Mouse (Mus musculus) cerebellum, adult 2 months (tissue): ENCODE results near the gene Mrs2.

Experiments used
- CTCF ChIP-seq: fragments of 200-500 bp; IDR thresholded peaks from 2 replicates; pipeline ENCODE4 v1.5.1; 2011; ENCODE audit warnings: low read depth, mild to moderate bottlenecking, control low read depth, low read length, moderate library complexity, borderline replicate concordance; ENCODE audit not compliant: insufficient read depth
- POLR2A ChIP-seq: fragments of 200-500 bp; IDR thresholded peaks from 2 replicates; pipeline ENCODE4 v1.6.1; 2011; ENCODE audit warnings: low read length, control low read depth, borderline replicate concordance; ENCODE audit not compliant: insufficient read depth

DNA sequence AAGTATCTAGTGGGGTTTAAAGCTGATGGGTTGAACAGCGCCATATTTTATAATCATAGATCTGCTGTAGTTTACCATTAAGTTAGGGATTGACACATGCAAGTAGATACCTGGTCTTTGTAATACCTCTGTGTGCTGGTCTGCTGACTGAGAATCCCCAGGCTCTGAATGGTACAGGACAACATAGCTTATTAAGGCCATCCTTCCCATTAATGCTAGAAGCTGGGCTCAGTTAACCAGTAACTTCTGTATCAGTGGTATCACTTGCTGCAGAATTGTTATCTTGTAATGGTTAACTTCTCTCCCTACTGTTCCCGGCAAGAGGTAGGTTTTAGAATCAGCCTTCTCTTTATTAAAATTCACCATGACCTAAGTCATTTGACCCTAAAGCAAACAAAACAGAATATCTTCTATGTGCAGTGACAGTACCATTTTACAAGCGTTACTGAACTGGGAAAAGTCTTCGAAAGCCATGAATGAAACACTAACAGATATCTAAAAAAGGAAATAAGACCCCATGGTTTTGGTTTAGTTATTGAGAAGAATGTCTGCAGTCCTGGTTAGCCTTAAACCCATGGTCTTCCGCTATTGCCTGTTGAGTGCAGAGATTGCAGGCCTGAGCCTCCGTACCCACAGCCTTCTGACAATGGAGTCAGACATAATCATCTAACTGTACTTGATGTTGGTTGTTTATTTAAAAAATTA is 6.4 kb upstream of the Mrs2 start:
- TF ChIP-seq POLR2A (no peak), CTCF (no peak)
